Mouse (Mus musculus) limb, embryonic 15.5 days (tissue): Measurements from ENCODE around the gene Plekhg3. TPM values are rescaled to one million over a fixed set of nuclear protein-coding genes. Genes with fewer than 3 reads are reported as not detected.

Experiments
- ATAC-seq: fragments of 200-750 bp; cut with Nextera tagmentation; 2 replicates; pipeline ENCODE4 v1.8.0; 2017; ENCODE audit warnings: low read depth, moderate TSS enrichment; ENCODE audit not compliant: insufficient number of reproducible peaks, low FRiP score, low TSS enrichment
- H3K27ac ChIP-seq: fragments of 300-500 bp; sonication (generic); 2 replicates; pipeline ENCODE4 v1.5.1; 2015; ENCODE audit warnings: moderate library complexity, mild to moderate bottlenecking, inconsistent platforms
- H3K27me3 ChIP-seq: fragments of 300-500 bp; sonication (generic); 2 replicates; pipeline ENCODE4 v1.6.1; 2015; ENCODE audit warnings: inconsistent platforms
- H3K36me3 ChIP-seq: fragments of 300-500 bp; sonication (generic); 2 replicates; pipeline ENCODE4 v1.6.1; 2015; ENCODE audit warnings: inconsistent platforms
- H3K4me1 ChIP-seq: fragments of 300-500 bp; sonication (generic); 2 replicates; pipeline ENCODE4 v1.6.1; 2015; ENCODE audit warnings: inconsistent platforms
- H3K4me2 ChIP-seq: fragments of 300-500 bp; sonication (generic); 2 replicates; pipeline ENCODE4 v1.6.1; 2015; ENCODE audit warnings: mild to moderate bottlenecking, inconsistent platforms
- H3K4me3 ChIP-seq: fragments of 300-500 bp; sonication (generic); 2 replicates; pipeline ENCODE4 v1.5.1; 2015; ENCODE audit warnings: mild to moderate bottlenecking, inconsistent platforms
- H3K9ac ChIP-seq: fragments of 300-500 bp; sonication (generic); 2 replicates; pipeline ENCODE4 v1.6.1; 2015; ENCODE audit warnings: inconsistent platforms
- H3K9me3 ChIP-seq: fragments of 300-500 bp; sonication (generic); 2 replicates; pipeline ENCODE4 v1.6.1; 2016; ENCODE audit warnings: inconsistent platforms
- WGBS: fragments of 180-500 bp; shearing (Covaris S2); methylation state at CpG from one replicate; pipeline ENCODE4 v1.1.7; 2015; 5-methylcytosine and 5-hydroxymethylcytosine counted together
- polyA plus RNA-seq: library from polyadenylated mRNA; unstranded; fragments of >200 nt; fragmentation: Nextera tagmentation; extraction: Ambion mirVana; gene quantifications from 2 replicates; pipeline ENCODE4 v1.2.1, GENCODE M21; 2015

Gene Plekhg3
- polyA plus RNA-seq, 1 experiment from 2014 or later: 8.0 TPM

DNA sequence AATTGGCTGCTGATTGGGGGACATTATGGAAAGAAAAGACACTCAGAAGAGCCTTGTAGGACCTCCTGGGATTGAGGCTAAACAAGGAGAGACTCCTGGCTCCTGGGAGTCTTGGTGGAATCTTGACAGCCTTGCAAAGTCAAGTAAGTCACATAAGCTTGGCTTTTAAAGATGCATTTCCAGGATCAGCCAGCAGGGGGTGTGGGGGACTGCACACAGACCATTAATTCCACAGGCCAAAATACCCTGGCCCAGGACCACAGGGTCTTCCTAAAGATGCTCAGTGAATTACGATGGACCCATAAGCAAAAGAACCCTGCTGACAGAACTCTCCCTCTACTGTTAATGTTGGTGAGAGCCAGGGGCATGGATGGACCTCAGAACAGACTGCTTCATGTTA, 61.5 kb downstream of the Plekhg3 start:
- H3K9me3 ChIP-seq: no peaks in the 10 kb centered on the region
- ATAC-seq: no peak
- peaks cover 50% of the 10 kb centered on the region for H3K4me1 ChIP-seq
- WGBS: 43% methylated on average over 1 of the region's 1 CpGs
- H3K4me3 ChIP-seq: no peak overlapping the region
- H3K4me2 ChIP-seq: no peak overlapping the region
- no peak overlapping the region for H3K27ac ChIP-seq
- H3K27me3 ChIP-seq: no peaks in the 10 kb centered on the region
- no peaks in the 10 kb centered on the region for H3K36me3 ChIP-seq
- H3K9ac ChIP-seq: no peak overlapping the region

DNA sequence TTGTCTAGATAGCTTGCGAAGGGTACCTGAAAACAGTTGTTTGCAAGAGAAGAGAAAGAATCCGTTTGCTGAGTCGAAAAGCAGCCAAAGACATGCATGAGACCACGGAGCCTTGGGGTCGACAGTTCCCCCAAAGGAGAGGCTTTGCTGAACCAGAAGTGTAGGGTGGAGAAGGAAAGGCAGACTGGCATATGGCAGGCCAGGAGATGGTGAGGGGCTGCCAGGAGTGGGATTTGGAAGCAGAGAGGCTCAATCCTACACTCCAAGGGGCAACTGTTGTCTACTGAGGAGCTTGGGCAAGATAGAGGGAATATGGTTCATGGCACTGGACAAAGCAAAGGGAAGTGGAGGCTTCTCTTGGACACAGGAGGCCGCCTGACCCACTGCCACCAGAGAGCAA, 62.6 kb downstream of the Plekhg3 start:
- H3K9me3 ChIP-seq: no peaks in the 10 kb centered on the region
- no peak overlapping the region for H3K4me2 ChIP-seq
- no peak overlapping the region for H3K4me3 ChIP-seq
- H3K27me3 ChIP-seq: no peaks in the 10 kb centered on the region
- 80% methylated on average over 6 of the region's 6 CpGs for WGBS
- peak overlapping the region; percentile 79 for H3K27ac ChIP-seq
- no peak for ATAC-seq
- H3K4me1 ChIP-seq: peaks cover 54% of the 10 kb centered on the region
- H3K36me3 ChIP-seq: no peaks in the 10 kb centered on the region
- H3K9ac ChIP-seq: no peak overlapping the region

DNA sequence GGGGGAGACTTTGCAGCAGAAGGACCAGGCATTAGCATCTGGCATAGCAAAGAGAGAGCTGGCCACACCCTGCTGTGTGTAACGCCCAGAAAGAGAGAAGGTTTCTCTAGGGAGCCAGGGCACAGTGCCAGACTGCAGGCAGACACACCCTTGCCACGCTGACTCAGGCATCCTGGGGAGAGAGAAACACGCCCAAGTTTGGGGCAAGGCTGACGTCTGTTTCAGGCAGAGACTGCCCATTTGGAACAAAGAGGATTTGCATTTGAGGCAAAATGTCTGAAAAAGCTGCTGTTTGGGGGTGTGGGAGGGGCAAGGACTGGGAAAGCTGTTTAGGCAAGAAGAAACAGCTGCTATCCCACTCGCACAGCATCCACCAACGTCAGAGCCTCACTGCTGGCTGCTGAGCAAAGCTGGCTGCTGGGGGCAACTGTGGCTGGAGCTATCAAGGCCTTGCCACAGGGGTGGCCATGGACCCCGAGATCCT, 63.2 kb downstream of the Plekhg3 start:
- 0 out of 2 replicates have a peak, but pooled peaks have one; percentile 25 for ATAC-seq
- Histone ChIP-seq H3K9me3 (no peaks in the 10 kb centered on the region), H3K4me3 (no peak overlapping the region), H3K9ac (no peak overlapping the region), H3K4me2 (peak overlapping the region; percentile 15; the same call in 1 of the 2 replicates), H3K4me1 (peaks cover 54% of the 10 kb centered on the region), H3K36me3 (no peaks in the 10 kb centered on the region), H3K27ac (peak overlapping the region; percentile 79), H3K27me3 (no peaks in the 10 kb centered on the region)
- 11% methylated on average over 7 of the region's 7 CpGs for WGBS

DNA sequence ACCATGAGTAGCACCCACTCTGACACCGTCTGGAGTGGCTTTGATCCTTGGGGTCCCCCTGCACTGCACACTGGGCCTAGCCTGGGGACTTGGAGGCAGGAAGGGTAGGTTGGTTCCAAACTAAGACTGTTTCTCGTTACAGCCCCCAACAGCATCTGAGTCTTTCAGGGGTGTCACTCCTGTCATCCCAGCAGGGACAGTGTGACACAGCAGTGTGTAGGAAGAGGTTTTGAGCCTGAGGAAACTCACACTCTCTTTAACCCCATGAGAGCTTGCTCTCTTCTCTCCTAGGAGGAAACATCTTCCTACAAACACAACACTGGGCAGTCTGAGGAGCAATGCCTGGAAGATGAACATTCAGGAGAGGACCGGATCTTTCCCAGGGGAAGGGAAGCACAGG, 63.9 kb downstream of the Plekhg3 start:
- Histone ChIP-seq H3K4me3 (no peak overlapping the region), H3K9me3 (no peaks in the 10 kb centered on the region), H3K27ac (peak overlapping the region; percentile 79), H3K4me2 (no peak overlapping the region), H3K27me3 (no peaks in the 10 kb centered on the region), H3K9ac (no peak overlapping the region), H3K36me3 (no peaks in the 10 kb centered on the region), H3K4me1 (peaks cover 48% of the 10 kb centered on the region)
- 53% methylated on average over 3 of the region's 3 CpGs for WGBS
- no peak for ATAC-seq

DNA sequence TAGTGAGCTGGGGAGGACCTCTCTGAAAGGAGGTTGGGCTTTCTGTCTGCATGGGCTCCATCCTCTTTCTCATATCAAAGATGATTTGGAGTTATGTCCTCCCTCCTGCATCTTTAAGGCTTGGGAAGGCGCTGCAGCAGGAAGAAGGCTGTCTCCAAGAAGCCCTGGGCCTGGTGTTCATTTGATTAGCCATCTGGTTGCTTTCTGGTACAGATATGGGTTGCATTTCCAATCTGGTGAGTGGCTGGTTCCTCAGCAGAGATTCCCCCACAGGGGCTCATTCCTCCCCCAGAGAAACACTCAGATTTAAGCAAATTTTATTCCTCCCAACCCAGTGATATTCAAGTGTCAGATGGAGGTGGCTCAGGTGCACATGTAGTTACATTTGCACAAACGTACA, 65.1 kb downstream of the Plekhg3 start:
- Histone ChIP-seq H3K9me3 (no peaks in the 10 kb centered on the region), H3K4me1 (peaks cover 40% of the 10 kb centered on the region), H3K9ac (no peak overlapping the region), H3K36me3 (no peaks in the 10 kb centered on the region), H3K27me3 (no peaks in the 10 kb centered on the region), H3K27ac (no peak overlapping the region), H3K4me2 (no peak overlapping the region), H3K4me3 (no peak overlapping the region)
- WGBS: 75% methylated on average over 2 of the region's 2 CpGs
- ATAC-seq: no peak

DNA sequence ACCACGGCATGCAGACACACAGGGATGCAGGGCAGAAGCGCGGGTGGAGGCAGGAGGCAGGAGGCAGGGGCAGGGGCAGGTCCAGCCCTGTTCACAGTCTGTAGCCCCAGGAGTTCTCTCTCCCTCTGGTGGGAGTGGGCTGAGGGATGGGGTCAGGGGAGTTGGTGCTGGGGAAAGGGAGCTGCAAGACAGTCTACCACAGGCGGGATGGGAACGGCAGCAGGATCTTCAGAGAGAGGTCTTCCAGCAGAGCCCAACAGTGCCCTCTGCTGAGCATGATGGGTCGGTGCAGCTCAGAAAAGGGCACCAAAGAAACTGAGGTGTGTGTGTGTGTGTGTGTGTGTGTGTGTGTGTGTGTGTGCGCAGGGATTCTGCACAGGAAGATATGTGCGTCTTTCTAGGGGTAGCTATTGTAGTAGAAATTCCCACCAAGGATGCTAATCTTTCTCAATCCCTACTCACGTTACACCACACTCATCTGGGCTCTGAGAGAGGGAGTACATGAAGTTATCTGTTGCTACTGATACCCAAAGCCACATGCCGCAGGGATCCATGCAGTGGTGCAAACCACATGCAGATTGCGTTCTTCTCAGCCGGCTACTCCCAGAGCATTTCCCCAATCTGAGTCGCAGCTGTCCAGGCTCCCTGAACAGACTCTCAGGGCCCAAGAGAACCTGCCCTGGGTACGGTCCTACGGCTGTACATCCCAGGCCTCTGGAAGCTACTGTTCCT, 65.8 kb downstream of the Plekhg3 start:
- Histone ChIP-seq H3K4me2 (no peak overlapping the region), H3K36me3 (no peaks in the 10 kb centered on the region), H3K27me3 (no peaks in the 10 kb centered on the region), H3K9me3 (no peaks in the 10 kb centered on the region), H3K4me3 (no peak overlapping the region), H3K4me1 (peaks cover 40% of the 10 kb centered on the region), H3K9ac (no peak overlapping the region), H3K27ac (no peak overlapping the region)
- no peak for ATAC-seq
- WGBS: 52% methylated on average over 15 of the region's 15 CpGs

DNA sequence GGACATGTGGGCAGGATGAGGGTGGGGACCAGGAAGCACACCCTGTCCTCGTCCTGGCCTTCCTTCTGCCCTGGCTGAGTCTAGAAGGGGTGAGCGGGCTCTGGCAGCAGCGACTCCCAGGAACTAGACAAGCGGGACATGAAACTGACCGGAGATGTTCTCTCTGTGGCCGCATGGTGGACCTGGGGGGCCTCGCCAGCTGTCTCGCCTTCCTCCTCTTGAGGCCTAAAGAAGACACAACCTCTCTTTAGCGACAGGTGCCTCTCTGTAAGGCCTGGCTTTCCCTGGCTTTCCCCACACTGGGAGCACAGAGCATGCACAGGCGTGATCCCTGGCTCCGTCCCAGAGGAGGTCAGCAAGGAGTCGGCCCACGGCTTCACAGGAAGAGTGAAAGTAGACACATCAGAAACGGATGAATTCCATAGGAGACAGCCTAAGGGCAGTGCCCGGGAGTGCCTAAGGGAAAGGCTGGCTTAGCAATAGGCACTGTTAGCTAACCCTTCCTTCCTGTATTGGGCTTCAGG, 66.9 kb downstream of the Plekhg3 start:
- no peak for ATAC-seq
- 71% methylated on average over 15 of the region's 15 CpGs for WGBS
- H3K4me3 ChIP-seq: no peak overlapping the region
- H3K9me3 ChIP-seq: no peaks in the 10 kb centered on the region
- H3K27ac ChIP-seq: no peak overlapping the region
- no peak overlapping the region for H3K9ac ChIP-seq
- no peaks in the 10 kb centered on the region for H3K27me3 ChIP-seq
- no peak overlapping the region for H3K4me2 ChIP-seq
- no peaks in the 10 kb centered on the region for H3K36me3 ChIP-seq
- peaks cover 40% of the 10 kb centered on the region for H3K4me1 ChIP-seq

DNA sequence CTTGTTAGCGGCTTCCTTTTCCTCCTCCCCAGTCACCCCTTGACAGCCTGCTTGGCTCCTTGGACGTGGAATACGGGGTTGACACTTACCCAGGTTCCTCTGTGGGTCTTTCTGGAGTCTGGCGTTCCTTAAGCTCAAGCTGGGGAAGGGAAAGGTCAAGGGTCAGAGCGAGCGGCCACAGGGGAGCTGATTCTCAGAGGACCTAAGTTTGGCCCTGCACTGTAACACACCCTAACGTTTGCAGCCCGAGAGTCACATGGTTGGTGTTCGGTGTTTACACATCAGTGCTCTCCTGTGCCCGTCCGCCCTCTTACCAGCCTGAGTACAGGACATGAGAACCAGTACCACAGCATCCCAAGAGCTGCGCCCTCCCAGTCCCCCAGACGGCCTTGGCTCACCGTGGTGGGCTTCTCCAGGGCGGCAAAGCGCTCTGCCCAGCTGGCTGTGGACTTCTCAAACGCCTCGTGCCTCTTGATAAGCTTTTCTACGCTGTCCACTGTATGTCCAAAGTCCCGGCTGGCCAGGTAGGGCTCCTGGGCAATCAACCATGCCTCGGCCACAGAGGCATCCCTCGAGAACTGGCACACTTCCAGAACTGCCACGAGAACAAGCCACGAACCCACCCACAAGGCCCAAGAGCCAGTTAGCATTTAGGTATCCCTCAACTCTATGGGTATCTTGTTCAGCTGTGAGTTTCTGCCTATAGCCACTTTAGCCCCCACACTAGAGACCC, 67.7 kb downstream of the Plekhg3 start:
- H3K4me1 ChIP-seq: peaks cover 34% of the 10 kb centered on the region
- H3K36me3 ChIP-seq: no peaks in the 10 kb centered on the region
- H3K4me3 ChIP-seq: no peak overlapping the region
- H3K27me3 ChIP-seq: no peaks in the 10 kb centered on the region
- H3K9ac ChIP-seq: no peak overlapping the region
- no peaks in the 10 kb centered on the region for H3K9me3 ChIP-seq
- 74% methylated on average over 24 of the region's 24 CpGs for WGBS
- no peak for ATAC-seq
- H3K27ac ChIP-seq: no peak overlapping the region
- H3K4me2 ChIP-seq: no peak overlapping the region

DNA sequence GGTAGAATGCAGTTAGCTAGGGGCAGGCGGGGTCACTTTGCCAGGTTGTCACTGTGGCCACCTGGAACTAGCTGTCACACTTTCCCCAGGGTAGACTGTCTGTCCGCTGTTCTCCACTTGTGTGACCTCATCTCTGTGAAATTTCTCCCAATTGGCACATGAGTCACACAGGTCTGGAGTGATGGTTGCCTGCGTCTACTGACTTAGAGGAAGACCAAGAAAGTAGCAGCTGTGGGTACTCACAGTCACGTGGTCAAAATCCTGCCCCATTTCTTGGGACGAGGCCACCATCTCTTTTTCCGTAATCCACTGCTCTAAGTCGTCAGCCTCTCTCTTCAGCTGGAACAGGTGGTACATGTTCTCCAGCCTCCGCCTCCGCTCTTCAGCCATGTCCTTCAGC, 73.1 kb downstream of the Plekhg3 start:
- no peak overlapping the region for H3K9ac ChIP-seq
- no peak overlapping the region for H3K4me2 ChIP-seq
- H3K36me3 ChIP-seq: no peaks in the 10 kb centered on the region
- no peak overlapping the region for H3K27ac ChIP-seq
- no peaks in the 10 kb centered on the region for H3K9me3 ChIP-seq
- H3K4me1 ChIP-seq: peaks cover 8% of the 10 kb centered on the region; the same call in 1 of the 2 replicates
- H3K27me3 ChIP-seq: no peaks in the 10 kb centered on the region
- WGBS: 74% methylated on average over 9 of the region's 9 CpGs
- no peak overlapping the region for H3K4me3 ChIP-seq
- ATAC-seq: peak; percentile 55; the same call in 1 of the 2 replicates

DNA sequence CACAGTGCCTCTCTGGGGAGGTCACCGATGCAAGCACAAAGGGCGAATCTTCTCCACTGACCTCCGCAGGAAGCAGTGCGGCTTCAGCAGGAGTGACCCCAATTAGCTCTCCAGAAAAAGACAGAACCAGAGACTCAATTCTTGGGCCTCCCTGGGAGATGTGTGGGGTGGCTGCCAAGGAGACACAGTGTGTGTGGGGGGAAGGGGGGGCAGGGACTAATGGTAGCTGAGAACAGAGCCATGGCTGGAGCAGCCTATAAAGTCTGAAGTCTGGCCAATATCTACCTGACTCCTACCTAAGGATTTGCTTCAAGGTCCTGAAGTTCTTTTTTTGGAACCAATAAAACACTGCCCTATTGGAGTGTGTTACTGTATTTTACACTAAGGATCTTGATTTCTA, 73.9 kb downstream of the Plekhg3 start:
- Histone ChIP-seq H3K4me1 (peaks cover 8% of the 10 kb centered on the region; the same call in 1 of the 2 replicates), H3K27ac (no peak overlapping the region), H3K9ac (no peak overlapping the region), H3K36me3 (no peaks in the 10 kb centered on the region), H3K4me3 (no peak overlapping the region), H3K27me3 (no peaks in the 10 kb centered on the region), H3K9me3 (no peaks in the 10 kb centered on the region), H3K4me2 (no peak overlapping the region)
- no peak for ATAC-seq
- WGBS: 67% methylated on average over 4 of the region's 4 CpGs

DNA sequence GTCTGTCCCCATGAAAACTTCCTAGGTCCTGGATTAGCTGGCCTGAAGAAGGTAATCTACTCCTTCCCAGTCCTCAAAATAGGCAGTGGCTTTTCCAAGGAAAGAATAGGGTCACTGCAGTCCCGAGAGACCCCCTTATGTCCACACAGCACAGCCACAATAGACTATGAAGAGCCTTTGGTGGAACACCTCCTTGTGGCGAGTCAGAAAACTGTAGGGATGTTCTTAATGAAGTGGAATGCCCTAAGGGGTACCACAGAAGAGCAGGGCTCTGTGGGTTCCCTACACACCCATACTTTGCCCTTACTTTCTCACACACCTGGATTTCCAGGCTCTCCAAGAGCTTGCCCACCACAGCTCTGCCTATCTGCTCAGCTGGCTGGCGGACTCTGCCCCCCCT, 75.1 kb downstream of the Plekhg3 start:
- 63% methylated on average over 3 of the region's 3 CpGs for WGBS
- Histone ChIP-seq H3K9me3 (no peaks in the 10 kb centered on the region), H3K9ac (no peak overlapping the region), H3K4me2 (no peak overlapping the region), H3K27ac (no peak overlapping the region), H3K4me3 (no peak overlapping the region), H3K27me3 (no peaks in the 10 kb centered on the region), H3K36me3 (no peaks in the 10 kb centered on the region), H3K4me1 (peaks cover 8% of the 10 kb centered on the region; the same call in 1 of the 2 replicates)
- ATAC-seq: no peak

DNA sequence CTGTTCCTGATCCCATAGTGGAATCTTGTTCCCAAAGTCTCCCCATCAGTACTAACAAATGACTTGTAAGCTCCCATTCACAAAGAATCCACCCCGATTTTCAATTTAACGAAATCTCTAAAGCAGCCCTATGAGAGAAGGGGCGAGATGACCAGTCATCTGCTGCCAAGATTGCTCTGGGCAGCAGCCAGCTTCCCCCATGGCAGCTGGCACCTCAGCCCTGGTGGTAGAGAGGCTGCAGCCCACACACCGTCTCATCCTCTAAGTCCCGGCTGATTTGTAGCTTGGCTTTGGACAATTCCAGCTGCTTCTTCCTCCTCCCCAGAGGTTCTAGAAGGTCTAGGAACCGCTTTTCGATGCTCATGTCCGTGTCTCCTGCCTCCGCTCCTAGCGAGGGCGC, 77.5 kb downstream of the Plekhg3 start:
- Histone ChIP-seq H3K27me3 (no peaks in the 10 kb centered on the region), H3K4me3 (no peak overlapping the region), H3K4me1 (peaks cover 8% of the 10 kb centered on the region; the same call in 1 of the 2 replicates), H3K4me2 (no peak overlapping the region), H3K9me3 (no peaks in the 10 kb centered on the region), H3K27ac (no peak overlapping the region), H3K9ac (no peak overlapping the region), H3K36me3 (no peaks in the 10 kb centered on the region)
- WGBS: 78% methylated on average over 11 of the region's 11 CpGs
- no peak for ATAC-seq
